Mouse (Mus musculus): ENCODE results near the gene Aldob. TPM values are rescaled to one million over a fixed set of nuclear protein-coding genes. Genes with fewer than 3 reads are reported as not detected.

Gene Aldob
- polyA plus RNA-seq, 1 experiment = not detected

DNA sequence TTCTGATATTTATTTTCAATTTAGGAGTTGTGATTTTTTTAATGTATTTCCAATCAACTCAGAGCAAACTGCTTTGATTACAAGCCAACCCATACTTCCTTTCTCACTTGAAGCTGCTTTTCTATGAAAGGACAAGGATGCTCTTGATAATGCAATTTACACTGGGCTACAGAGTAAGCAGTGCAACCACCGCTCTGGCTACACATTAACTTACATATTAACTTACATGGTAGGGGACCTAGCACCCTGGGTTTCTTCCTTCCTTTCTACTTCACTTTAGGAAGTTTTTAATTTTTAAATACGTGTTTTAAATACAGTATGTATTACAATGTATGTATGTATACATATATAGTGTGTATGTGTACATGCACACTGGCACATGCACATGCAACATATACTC, 40.2 kb downstream of the Aldob start:
- Histone ChIP-seq H3K4me1 (ENCODE audit: control insufficient read depth, insufficient read depth, low read length) (no peaks in the 10 kb centered on the region), H3K4me3 (ENCODE audit: insufficient read depth, low read length) (no peak overlapping the region), H3K27ac (ENCODE audit: insufficient read depth, low read depth, low read length) (no peak overlapping the region)
- no peak for TF ChIP-seq POLR2A (IDR thresholded peaks at IDR 0.05; ENCODE audit: borderline replicate concordance, low read depth, low read length)
- no peak for TF ChIP-seq CTCF (IDR thresholded peaks at IDR 0.05; ENCODE audit: low read depth, low read length)

DNA sequence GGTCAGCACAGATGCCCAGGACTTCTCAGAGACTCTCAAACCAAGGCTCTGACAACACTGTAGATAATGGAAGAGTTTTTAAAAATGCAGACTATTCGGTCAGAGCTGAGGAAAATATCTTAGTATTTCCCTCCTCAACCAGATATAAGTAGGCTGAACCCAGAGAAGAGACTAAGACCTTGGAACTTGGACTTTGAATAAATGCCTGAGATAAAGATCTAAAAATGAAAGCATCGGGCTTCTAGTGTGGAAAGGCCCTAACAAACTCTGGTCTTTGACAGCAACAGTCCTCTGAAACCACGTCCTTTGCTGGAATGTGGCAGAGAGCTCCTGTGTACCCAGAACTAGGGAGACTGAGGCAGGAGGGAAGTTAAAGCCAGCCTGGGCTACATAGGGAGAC, 43.0 kb downstream of the Aldob start, which contains the start of gene Baat:
Gene Baat (minus strand): TSS at position 172 of the 400 bp plus-strand sequence.
- Histone ChIP-seq H3K27ac (ENCODE audit: insufficient read depth, low read depth, low read length) (no peak within 1 kb of the TSS), H3K4me1 (ENCODE audit: control insufficient read depth, insufficient read depth, low read length) (no peaks in the 10 kb centered on the region), H3K4me3 (ENCODE audit: insufficient read depth, low read length) (no peak within 1 kb of the TSS)
- TF ChIP-seq CTCF (IDR thresholded peaks at IDR 0.05; ENCODE audit: low read depth, low read length) = no peak
- TF ChIP-seq POLR2A (IDR thresholded peaks at IDR 0.05; ENCODE audit: borderline replicate concordance, low read depth, low read length) = no peak

DNA sequence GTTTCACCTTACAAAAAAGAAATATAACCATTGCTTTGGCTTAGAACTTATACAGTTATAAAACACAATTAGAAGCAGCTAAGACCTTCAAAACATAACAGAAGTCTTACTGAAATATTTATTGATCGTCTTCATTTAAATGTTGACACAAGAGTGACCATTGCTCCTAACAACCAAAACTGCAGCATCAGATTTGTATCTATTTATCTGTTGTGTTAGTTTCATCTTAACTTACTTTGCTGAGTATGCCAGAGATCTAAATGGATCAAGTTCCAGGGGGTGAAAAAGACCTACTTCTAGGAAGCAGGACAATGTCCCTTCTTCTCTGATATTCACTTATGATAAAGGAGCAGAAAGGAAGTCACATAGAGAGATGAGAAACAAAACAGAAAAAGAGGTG, 45.8 kb downstream of the Aldob start:
- Histone ChIP-seq H3K4me1 (ENCODE audit: control insufficient read depth, insufficient read depth, low read length) (no peaks in the 10 kb centered on the region), H3K27ac (ENCODE audit: insufficient read depth, low read depth, low read length) (no peak overlapping the region), H3K4me3 (ENCODE audit: insufficient read depth, low read length) (no peak overlapping the region)
- TF ChIP-seq POLR2A (IDR thresholded peaks at IDR 0.05; ENCODE audit: borderline replicate concordance, low read depth, low read length) (no peak), CTCF (IDR thresholded peaks at IDR 0.05; ENCODE audit: low read depth, low read length) (no peak)

Other genes starting within 250 kb of the Aldob start
- not detected in 2 replicates for gene Acnat2, start 141.4 kb downstream of the Aldob start, polyA plus RNA-seq (2012; ENCODE audit: insufficient read depth, insufficient read length, missing spikeins)
- not detected in 2 replicates for gene Acnat1, start 75.6 kb downstream of the Aldob start, polyA plus RNA-seq (2012; ENCODE audit: insufficient read depth, insufficient read length, missing spikeins)
- gene Baat, start 43.0 kb downstream of the Aldob start, polyA plus RNA-seq (2012; ENCODE audit: insufficient read depth, insufficient read length, missing spikeins) = not detected in 2 replicates
- 17.9 and 20.3 TPM in 2 replicates for gene Mrpl50, start 28.5 kb downstream of the Aldob start, polyA plus RNA-seq (2012; ENCODE audit: insufficient read depth, insufficient read length, missing spikeins)
- 4.3 and 5.5 TPM in 2 replicates for gene Zfp189, start 28.4 kb downstream of the Aldob start, polyA plus RNA-seq (2012; ENCODE audit: insufficient read depth, insufficient read length, missing spikeins)
- gene Tmem246, start 48.3 kb upstream of the Aldob start, polyA plus RNA-seq (2012; ENCODE audit: insufficient read depth, insufficient read length, missing spikeins) = 0.24 and 0.80 TPM in 2 replicates
- 46.9 and 49.5 TPM in 2 replicates for gene Rnf20, start 82.5 kb upstream of the Aldob start, polyA plus RNA-seq (2012; ENCODE audit: insufficient read depth, insufficient read length, missing spikeins)
- not detected in 2 replicates for gene Ppp3r2, start 132.5 kb upstream of the Aldob start, polyA plus RNA-seq (2012; ENCODE audit: insufficient read depth, insufficient read length, missing spikeins)

All from bone marrow macrophage, adult 2 months (primary cell).